Mouse (Mus musculus) adrenal gland, adult 2 months (tissue): ENCODE measurements at regions not wholly inside any gene's neighbourhood (a gene's known extent, or its start where the extent isn't known, plus 50 kb on each side); places are given as distances from the start of the nearest gene placed in this dataset.

Source experiments
- DNase-seq: peaks from one replicate; pipeline ENCODE4 v3.0.0; 2021

- no peak for DNase-seq
Measured at GRCm38 (mm10) chr10:8995097-8995496, 109.2 kb upstream of the Sash1 start.

DNA sequence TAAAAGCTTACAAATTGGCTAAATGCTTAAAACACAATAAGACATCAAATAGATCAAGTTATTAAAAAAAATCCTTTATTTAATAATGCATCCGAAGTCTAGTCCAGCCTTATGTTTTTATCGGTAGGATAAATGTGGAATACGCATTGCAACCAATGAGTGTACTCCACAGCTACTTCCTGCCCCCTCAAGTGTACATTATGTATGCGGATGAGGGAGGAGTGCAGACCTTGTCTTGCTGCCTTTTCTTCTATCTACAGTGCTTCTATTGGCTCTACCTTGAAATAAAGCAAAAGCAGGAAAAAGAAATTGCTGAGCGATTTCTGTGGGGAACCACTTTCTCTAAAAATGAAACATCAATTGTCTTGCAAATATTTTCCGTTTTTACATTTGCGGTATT lies 100.5 kb upstream of the Sash1 start:
- DNase-seq = no peak

- no peak for DNase-seq
Measured at GRCm38 (mm10) chr10:8983347-8983746, 97.5 kb upstream of the Sash1 start.

DNA sequence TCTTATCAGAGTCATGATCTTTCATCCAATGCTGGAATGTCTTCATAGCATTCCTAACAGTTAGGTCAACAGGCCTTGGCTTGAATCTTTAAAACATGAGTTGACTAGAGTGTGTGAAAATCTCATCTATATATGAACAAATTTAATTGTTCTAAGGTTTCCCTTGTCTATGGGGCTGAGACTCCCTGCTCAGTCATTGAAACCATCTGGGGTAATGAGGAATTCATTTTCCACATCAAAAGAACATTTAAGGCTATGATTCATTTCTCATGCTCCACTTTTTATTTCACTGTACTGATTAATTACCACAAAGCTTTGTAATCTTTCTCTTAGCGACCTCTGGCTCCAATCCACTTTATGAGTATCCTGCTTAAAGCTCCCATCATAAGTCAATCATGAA lies 94.7 kb upstream of the Sash1 start:
- peak; percentile 39 for DNase-seq

DNA sequence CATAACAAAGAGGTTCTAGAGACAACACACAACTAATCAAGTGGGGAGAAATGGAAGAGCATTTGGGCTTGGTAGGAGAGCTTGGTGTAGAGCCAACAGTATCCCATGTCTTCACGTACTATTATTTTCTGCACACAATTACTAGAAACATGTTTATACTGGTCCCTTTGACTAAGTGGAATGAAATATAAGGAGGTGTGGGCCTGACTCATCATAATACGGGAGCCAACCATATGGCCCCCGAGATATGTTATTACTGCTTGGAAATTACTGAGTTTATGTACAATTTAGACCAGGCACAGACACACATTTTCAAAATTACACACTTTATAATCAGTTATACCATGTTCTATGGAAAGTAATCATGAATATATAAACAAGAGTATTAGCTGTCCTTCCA lies 92.7 kb upstream of the Sash1 start:
- DNase-seq = no peak

- DNase-seq = no peak
Measured at GRCm38 (mm10) chr10:8973934-8974333, 88.1 kb upstream of the Sash1 start.

GRCm38 (mm10) chr10:8972789-8973551 lies 87.1 kb upstream of the Sash1 start:
- no peak for DNase-seq

DNA sequence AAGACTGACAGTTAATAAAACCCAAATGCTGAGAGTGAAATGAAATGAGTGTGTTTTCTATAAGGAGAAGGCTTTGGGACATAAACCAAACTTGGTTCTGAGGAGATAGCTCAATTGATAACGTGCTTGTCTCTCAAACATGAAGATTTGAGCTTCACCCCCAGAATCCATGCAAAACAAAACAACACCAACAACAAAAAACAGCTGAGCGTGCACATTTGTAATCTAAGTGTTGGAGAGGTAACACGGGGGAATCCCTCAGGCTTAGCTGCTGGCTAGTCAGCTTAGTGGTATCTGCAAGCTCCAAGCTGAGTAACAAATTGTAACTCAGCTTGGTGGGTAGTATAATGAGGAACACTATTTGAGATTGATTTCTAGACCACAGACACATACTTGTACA lies 84.9 kb upstream of the Sash1 start:
- DNase-seq = no peak

DNA sequence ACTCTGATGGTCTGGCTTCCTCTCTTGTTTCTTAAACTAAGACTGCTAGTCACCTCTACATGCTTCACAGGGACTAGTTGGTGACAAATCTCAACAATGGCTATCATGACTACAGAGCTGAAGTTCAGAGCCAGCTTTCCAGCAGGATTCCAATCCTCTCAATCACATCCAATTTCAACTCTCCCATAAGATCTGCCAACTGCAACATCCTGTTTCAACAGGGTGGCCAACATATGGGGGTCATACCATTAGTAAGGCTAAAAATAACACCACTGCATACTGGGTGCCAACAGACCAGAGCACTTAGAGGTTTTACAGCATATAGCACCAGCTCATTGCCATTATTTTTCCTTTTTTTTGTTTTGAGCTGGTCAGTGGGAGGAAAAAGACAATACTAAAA lies 83.7 kb upstream of the Sash1 start:
- DNase-seq = no peak

GRCm38 (mm10) chr10:8969016-8969415 lies 83.1 kb upstream of the Sash1 start:
- no peak for DNase-seq

DNA sequence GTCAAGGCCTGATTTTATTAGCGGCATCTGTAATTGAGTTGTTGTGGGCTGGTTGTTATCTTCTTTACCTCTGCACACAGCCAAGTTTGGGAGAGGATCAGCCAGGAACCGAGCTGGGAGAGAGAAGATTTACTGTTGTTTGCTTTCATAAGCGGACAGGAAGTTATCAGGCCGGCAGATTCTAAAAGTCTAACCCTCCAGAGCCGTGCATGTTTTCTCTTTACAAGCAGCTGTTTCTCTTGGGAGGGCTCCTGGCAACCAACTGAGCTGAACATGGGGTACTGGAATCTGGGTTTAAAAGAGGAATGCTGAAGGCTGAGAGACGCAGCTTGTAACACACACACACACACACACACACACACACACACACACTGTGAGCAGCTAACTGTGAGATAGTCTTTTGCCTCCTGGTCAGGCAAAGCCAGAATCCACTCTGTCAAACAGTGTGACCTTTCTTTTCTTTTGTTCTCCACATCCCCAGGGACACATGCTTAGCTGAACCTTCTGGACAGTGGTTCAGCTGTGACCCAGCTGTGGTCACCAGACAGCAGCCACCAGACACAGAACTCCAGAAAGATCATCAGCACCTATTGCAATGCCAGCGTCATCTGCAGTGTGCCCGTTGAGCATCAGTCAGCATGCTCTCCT lies 82.5 kb upstream of the Sash1 start:
- peak; percentile 47 for DNase-seq

DNA sequence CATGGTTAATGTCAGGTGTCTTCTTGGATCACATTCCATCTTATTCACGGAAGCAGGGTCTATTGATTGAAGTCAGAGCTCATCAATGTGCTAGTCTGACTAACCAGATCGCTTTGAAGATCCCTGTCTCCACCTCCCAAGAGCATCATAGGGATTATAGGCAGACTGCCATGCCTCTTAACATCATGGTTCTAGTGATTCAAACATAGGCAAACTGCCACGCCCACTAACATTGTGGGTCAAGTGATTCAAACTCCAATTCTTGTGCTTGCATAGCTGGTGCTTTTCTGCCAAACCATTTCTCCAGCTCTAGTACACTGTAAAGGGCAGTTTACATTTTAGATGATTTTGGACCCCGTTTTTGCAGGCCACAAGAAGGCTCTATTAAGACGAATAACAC lies 77.1 kb upstream of the Sash1 start:
- no peak for DNase-seq

DNA sequence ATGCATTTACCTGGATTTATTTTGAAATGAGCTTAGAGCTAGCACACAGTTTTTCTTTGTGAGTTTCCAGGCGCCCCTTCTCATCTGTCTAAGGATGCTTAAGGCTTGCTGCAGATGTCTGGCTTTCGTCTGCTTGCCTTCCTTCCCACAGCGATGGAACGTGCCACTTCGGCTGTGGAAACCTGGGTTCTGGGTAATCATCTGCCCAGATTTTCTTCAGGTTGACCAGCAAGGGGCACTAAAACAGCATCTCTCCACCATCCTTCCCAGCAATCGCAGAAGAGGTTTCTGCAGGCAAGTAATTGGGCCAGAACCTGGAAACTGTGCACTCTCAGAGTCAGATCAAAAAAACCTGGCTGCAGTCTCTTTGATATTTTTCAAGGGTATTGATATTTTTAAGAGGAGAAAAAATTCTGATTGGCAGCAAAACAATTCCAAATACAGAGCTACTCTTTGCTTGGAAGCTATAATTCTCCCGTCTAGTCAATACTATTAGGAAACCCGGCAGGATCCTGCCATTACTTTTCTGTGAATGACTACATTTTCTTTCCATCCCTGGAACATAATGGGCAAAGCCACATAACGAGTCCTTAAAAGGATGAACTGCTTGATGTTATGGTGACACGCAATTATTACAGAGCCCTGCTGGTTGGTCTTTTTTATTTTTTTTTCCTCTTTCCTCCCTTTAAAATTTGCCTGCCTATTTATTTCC lies 75.2 kb upstream of the Sash1 start:
- no peak for DNase-seq

DNA sequence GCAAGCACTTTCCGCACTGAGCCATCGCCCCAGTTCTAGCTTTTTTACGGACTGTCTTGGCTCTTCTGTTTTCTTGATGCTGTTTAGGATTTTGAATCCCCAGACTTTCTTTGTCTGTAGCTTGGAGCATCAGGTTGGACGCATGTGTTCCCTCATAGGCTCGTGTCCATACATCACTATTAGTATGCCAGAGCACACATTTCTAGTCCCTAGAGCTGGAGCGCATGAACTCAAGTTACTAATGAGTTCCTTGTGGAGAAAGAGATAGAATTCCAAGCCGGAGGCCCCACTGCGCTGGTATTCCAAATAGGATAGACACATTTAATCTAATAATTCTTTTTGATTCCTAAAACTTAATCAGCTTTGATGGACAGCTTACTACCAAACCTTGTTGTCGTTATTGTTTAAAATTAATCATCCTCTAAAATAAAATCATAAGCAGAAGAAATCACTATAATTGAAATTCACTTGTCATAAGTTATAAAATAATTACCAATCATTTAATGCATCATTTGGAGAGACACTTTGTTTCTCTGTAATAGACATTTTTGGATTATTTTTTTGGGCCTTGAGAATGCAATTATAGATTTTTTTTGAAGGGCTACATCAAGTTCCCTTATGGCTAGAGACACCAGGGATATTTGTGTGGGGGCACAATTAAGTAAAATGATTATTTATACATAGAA lies 74.5 kb upstream of the Sash1 start:
- no peak for DNase-seq

GRCm38 (mm10) chr10:8955499-8956211 lies 69.8 kb upstream of the Sash1 start:
- no peak for DNase-seq

DNA sequence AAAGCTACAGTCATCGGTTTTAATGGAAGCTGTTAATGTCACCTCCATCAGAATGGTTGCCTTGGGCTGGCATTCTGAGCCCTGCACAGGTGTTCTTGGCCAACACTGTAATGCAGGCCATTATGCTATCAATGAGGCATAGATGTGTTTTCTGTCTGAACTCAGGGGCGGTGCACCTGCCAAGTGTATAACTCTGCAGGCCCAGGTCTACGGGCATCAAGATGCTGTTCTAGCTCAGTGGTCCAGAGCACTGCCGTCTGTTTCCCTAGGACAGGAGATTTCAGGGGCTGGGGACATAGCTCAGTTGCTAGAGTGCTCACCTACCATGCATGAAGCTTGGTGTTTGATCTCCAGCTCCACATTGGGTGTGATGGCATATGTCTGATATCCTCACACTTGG lies 68.1 kb upstream of the Sash1 start:
- DNase-seq = no peak

DNA sequence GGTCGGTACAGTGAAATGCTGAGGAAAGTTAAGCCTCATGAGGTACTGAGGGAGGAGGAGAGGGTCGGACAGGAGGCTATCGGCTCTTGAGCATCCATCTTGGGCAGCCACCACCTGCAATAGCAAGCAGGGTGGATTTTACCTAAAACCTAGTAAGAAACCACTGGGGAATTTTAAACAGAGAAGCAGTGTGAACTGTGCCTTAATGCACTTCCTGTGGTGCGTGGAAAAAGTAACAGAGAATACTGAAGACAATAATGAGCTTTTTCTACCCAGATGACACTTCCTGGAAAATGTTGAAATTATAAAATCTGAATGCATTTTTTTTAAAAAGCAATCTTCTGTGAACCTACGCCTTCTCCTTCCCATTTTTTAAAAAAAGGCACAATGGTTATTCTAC lies 67.1 kb upstream of the Sash1 start:
- DNase-seq = no peak

- DNase-seq = no peak
Measured at GRCm38 (mm10) chr10:8951937-8952336, 66.1 kb upstream of the Sash1 start.

- peak; percentile 69 for DNase-seq
Measured at GRCm38 (mm10) chr10:8951236-8951825, 65.5 kb upstream of the Sash1 start.

DNA sequence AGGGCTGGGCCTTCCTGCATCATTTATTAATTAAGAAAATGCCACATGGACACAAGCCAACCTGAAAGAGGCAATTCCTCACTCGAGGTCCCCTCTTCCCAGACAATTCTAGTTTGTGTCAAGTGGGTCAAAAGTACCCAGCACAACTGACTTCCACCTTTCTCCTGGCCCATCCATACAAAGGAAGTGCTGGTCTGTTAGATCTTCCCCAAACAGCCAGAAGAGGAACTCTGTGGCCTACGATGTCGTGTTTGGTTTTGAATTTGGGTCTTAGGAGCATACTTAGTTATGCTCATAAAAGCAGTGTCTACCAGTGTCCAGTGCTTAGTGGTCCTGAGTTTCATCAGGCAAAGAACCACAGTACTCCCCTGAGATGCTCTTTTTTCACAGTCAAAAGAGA lies 62.4 kb upstream of the Sash1 start:
- DNase-seq = no peak

GRCm38 (mm10) chr10:8945195-8945751 lies 59.4 kb upstream of the Sash1 start:
- no peak for DNase-seq
